Mouse (Mus musculus) lung, postnatal 36 days (tissue): Measurements from ENCODE around the gene Olfr971.
"Not testable (repeated sequence)": the region's sequence is repeated elsewhere in the genome, so short reads cannot be mapped to it uniquely, and the experiment has no call there.

Experiments used
- DNase-seq: peaks from one replicate; pipeline ENCODE4 v3.0.0; 2022; ENCODE audit warnings: mixed read lengths

Gene Olfr971

GRCm38 (mm10) chr9:39836576-39836975 is at the start of gene Olfr971:
Olfr971 (plus strand) TSS chr9:39836876.
- not testable (repeated sequence) for DNase-seq

DNA sequence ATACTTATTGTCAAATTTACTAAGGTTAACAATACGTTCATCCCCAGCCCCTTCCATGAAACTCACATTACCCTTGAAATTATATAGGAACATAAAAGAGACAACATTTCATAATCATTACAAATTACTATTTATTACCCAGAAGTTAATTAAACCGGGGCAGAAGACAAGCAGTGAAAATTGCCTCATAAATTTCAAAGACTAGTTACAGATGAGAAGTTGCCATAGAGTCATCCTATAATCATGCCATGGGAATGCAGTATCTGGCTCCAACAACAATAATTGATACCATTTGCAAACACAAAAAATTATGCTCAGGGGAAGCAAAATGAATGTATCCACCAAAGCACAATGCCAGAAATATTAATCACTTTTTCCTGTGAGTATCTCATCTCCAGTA is 46.1 kb upstream of the Olfr971 start, which contains the start of gene Olfr969:
TSS of gene Olfr969 (plus strand) at position 388 of the 400 bp plus-strand sequence.
- DNase-seq: no peak

DNA sequence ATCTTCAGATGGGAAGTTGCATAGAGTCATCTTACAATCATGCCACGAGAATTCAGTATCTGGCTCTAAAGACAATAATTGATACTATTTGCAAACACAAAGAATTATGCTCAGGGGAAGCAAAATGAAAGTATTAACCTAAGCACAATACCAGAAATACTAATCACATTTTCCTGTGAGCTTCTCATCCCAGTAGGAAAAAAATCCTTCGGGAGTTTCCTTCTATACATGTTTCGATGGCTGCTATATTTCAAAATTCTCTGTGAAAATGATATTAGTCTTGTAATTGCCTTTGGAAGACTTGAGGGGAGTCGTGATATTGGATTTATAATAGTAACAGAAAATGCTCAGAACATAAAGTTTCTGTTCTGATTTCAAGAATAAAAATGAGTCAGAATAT is 28.1 kb upstream of the Olfr971 start, which contains the start of gene Olfr970:
TSS of gene Olfr970 (plus strand) at position 301 of the 400 bp plus-strand sequence.
- DNase-seq: no peak

DNA sequence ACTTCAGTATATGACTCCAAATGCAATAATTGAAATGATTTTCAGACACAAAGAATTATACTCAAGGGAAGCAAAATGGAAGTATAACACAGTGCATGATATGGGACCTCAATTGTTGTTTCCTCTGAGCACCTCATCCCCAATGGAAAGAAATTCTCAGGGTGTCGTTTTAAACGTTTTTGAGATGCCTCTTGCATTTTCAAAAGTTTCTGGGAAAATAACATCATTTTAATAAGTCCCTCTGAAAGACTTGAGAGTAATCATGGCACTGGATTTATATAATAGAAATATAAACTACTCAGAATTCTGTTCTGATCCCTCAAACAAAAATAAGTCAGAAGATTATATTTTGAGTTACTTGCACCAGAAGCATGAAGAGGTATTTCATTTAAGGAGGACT is 29.4 kb downstream of the Olfr971 start, which contains the start of gene Olfr972:
TSS of gene Olfr972 (plus strand) at position 301 of the 400 bp plus-strand sequence.
- no peak for DNase-seq

DNA sequence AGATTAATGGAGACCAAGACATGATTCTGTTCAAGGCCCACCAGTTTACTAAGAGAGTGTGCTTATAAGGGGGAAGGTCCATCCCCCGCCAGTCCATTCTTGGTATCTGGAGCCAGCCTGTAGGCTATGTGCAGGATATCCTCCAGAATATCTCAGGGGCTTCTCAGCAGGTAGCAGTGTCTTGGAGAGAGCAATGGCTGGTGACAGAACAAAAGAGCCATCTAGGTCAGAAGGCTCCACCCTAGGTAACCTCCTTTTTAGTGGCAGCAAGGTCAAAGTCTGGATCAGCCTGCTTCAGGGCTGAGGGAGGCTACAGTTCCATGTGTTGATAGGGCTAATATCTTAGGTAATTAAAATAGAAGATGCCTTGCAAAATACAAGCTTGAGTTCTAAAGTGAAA is 35.3 kb downstream of the Olfr971 start:
- DNase-seq: not testable (repeated sequence)

- DNase-seq: not testable (repeated sequence)
These were observed 41.1 kb downstream of the Olfr971 start for GRCm38 (mm10) chr9:39877541-39878396.
